Mouse (Mus musculus) ES-Bruce4 (cell line): ENCODE results near the gene Olfr1344.

ENCODE experiments used
- CTCF ChIP-seq: IDR thresholded peaks from one replicate; pipeline ENCODE4 v1.8.1; 2011; ENCODE audit warnings: low read depth, low read length
- POLR2A ChIP-seq: IDR thresholded peaks from one replicate; pipeline ENCODE4 v1.8.1; 2011; ENCODE audit warnings: low read length; ENCODE audit not compliant: insufficient read depth

DNA sequence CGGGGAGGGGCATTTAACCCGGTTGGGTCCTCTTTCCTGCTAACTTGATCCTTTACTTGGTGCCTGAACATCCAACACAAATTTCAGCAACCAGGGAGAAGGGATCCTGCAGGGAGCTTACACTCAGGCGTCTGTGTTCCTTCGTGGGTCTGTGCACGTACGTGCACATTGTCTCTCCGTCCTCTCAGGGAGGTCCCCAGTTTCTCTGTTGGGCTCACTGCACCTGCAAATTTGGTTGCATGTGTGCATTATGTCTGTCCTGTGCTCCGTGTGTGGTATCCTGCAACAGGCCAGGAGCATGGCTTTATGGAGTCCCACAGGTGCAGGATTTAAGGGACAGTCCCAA lies 23.1 kb upstream of the Olfr1344 start:
- TF ChIP-seq CTCF (no peak), POLR2A (no peak)
